Mouse (Mus musculus): Measurements from ENCODE around the gene Klk11.

DNA sequence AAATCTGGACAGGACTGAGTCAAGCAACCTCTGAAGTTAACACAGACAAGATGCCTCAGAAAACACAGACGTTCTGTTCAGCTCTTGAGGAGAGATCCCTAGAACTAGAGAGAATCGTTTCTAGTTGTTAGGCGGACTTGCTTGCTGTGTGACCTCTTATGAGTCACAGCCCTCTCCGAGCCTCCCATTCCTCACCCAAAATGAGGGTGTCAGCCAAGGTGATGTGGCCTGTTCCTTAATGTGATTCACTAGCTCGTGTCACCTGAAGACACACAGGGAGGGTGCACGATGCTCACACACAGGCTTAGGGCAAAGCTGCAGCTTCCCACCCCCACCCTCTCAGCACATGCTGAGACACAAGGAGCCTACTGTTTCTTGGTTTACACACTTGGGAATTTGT lies 5.8 kb downstream of the Klk11 start:
- TF ChIP-seq CTCF (conservative IDR thresholded peaks at IDR 0.05; ENCODE audit: insufficient read depth, insufficient read length, low read depth, low read length) (no peak), POLR2A (IDR thresholded peaks at IDR 0.05; ENCODE audit: low read depth, low read length) (no peak)
